Mouse (Mus musculus) spleen, postnatal 10 days (tissue): Measurements from ENCODE around the gene Sptssb.

Source experiments
- DNase-seq, 2 experiments: peaks; one replicate each; pipeline ENCODE4 v3.0.0; 2021 to 2022; ENCODE audit warnings: low spot score in 2 of 2

The Sptssb gene

DNA sequence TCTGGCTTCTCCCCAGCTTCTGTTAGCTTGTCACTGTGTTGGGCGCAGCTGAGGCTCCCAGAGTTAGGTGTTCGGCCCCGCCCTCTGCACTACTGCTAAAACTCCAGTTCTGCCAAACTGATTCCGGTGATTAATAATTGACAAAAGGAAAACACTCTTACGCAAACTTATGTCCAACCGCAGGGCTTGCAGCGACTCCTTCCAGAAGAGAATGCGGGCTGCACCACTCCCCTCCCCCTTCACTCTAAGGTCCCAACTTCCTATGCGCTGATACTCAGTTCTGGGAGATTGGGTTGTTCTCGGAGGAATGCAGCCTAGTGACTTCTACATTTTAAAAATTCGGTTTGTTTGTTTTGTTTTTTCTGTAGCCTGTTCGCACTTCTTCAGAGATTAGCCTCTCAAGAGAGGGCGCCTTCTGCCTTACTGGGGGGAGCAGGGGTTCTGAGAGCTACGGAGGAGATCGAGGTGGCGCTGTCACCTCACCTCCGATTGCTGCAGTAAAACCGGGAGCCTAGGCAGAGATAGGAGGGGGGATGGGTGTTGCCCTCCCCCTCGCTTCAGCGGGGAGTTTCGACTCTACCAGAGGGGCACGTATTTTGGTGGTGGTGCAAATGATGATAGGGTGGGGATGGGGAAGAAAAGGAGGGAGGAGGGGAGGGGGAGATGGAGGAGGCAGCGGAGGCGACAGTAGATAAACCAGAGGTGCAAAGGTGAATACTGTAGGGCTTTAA lies at the start of gene Sptssb:
Gene Sptssb (minus strand): TSS at position 83 of the 731 bp plus-strand sequence.
- DNase-seq, result no peak

DNA sequence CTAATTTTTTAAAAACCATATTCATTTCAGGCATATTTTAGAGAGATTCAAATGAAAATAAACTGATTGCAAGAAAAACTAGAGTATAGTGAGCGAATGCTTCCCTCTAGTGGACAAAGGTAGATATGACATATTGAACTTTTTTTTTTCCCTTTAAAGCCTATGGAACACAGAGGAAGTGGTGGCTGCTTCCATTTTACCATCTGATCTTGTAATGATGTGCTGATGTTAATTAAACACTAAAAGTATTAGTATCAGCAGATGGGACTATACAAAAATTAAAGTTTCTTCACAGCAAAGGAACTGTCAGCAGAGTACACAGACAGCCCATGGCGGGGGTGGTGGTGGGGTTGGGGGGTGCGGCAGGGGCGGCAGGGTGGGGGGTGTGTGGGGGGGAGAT lies 48.3 kb upstream of the Sptssb start:
- no peak for DNase-seq

DNA sequence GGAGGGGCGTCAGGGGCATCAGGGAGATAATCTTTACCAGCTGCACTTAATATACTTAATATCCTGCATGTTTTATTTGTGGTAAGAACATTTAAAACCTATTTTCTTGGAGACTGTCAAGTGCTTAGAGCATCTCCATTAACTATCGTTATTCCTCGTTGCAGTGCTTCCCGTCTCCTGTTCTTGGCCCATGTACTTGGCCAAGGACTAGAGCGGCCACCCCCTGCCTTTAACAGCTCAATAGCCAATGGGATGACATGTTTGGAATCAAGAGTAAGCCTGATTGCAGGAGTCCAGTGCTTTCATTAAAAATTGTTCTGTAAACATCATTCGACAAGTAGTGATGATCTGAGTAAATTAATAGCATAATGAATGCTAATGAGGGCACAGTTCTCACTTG lies 47.8 kb upstream of the Sptssb start:
- no peak for DNase-seq

DNA sequence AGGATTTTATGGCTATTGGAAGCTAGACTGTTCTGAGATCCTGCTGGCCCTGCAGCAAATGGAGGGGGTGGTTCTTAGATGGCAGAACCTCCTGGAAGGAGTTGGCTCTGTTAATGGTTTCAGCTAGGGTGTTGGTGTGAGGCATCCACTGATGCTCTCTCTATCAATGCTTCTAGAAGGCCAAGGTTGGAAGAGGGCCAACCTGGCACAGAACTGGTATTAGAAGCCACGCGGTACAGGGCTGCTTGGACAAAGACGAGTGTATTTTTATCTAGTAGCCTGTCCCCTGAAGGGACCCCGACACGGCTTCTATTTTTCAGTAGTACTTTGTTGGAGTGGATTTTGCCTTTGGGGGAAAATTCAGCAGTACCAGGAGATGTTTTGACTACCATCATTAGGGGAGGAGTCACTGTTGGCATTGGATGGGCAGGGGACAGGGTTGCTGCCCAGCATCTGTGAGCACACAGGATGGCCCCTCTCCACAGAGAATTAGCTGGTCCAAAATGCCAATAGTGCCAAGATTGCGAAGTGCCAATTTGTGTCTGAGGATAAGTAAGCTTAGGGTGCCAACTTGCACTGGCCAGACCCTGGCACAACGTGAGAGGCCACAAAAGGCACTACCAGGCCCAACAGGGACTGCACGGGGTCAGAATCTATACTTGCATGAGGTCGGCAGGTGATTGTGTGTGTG lies 43.2 kb upstream of the Sptssb start:
- DNase-seq, result no peak

DNA sequence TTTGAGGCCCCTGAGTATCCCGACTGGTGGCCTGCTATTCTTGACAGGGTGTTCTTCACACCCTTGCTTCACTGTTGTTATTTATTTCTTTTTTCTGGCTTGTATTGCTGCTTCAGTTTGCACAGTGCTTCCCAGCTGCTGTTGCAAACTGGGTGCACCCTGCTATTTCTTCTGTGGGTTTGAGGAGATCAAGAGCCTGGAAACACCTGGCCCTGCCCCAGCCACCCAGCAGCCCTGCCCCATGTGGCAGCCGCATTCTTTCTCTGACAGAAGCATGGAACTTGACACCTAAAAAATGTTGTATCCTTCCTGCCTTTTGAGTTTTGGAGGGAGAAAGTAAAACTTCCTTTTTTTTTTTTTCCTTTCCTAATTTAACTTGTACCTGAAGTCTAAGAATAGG lies 42.6 kb upstream of the Sptssb start:
- no peak for DNase-seq

DNA sequence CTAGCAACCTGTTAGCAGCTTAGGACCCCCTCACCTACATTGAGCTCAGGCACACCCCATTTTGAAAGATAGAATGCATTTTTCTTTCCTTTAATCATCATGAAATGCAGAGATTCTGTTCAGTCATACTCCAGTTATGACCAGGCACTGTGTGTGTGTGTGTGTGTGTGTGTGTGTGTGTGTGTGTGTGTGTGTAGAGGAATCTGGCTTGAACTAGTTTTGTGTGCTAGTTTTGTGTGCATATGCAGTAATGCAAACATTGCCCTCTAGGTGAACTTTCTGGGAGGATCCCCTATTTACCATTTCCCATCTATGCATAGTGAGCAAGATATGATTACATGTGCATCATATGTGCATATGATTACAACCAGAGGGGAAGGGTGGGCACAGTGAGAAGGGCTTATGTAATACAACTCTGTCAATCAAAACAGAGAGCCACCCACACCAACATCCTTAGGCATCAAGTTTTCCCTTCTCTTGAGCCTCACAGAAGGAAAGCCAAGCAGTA lies 42.2 kb upstream of the Sptssb start:
- DNase-seq, result no peak

DNA sequence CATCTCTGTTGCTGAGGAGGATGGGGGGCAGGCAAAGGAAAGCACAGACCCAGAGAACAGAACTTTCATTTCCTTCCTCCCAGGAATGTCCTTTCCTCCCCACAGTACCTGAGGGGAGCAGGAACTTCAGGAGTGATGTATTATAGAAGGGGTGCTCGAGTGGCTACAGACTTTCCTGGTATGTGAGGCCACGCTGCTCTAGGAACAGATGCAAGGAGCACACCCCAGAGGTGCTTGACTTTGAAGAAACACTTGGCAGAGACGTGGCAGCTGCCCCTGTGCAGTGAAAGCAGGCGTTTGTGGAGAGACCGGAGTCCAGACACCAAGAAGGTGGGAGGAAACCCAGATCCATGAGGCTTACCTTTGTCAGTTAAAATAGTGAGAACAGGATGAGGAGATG lies 40.6 kb upstream of the Sptssb start:
- no peak for DNase-seq

DNA sequence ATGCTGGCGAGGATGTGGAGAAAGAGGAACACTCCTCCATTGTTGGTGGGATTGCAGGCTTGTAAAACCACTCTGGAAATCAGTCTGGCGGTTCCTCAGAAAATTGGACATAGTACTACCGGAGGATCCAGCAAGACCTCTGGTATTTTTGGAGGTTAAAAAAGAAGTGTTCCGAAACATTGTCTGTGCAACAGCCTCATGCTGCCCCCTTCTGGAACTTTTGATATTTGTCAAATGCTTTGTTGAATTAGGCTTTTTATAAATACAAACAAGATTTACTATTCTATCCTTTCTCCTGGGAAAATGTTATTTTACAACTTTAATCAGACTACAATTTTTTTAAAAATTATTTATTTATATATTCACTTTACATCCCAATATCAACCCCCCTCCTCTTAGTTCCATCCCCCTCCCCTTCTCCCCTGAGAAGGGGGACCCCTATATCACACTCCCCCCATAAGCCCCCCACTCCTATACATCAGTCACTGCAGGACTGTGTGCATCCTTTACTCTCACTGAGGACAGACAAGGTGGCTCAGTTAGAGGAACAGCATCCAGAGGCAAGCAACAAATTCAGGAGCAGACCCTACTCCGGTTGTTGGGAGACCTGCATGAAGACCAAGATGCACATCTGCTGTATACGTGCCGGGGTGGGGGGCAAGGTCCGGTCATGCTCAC lies 38.3 kb upstream of the Sptssb start:
- no peak for DNase-seq

DNA sequence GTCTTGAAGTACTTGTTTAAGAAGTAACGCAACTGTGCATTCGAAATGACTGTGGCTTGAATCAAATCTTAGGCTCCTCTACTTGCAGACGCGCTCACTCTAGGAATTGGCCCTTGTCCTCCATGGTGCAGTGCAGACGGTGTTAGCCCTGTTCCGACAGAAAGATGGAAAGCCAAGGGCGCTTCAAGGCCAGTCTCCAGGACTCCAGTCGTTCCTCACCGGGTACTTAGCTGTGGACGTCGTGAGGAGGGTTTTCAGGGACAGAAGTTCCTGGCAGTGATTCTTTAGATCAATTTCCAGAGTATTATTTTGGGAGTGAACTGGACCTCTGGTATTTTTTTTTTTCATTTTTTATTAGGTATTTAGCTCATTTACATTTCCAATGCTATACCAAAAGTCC lies 35.8 kb upstream of the Sptssb start:
- DNase-seq, result no peak

DNA sequence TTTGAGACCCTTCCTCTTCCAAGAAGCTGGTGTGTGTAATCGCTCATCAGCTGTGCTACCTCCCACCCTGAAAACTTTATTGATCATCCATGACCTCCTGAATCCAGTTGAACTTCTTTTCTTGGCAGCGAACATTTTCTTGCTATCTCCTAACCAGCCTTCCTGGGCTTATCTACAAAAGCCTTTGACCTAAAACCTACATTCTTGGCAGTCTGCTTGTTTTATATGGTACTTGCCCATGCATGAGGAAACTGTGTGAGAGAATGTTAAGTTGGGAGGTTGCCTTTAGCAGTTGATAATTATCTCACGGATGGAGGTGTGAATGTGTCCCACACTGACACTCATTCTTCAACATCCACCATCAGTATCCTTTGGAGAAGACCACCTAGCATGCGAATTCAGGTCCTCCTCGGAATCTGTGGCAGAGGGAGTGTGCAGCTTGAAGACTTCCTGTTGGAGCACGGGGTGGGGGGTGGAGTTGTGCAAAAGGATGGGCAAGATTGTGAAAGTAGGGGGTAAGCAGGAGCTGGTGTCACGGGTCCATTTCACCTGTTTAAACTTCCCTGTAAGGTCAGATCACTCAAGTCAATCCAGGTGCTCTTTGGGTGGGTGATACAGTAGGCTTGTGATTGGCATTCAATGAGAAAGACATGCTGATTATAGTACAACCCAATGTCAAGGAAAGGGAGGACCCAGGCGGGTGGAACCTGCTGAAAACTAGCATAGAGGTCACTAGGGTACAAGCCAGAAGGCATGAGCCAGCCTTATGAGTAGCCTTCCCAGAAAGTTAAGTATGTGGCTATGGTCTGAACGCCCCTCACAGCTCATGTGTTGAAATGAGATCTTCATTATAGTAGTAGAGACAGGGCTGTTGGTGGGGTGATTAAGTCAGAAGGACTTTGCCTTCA lies 32.7 kb upstream of the Sptssb start:
- DNase-seq, result no peak

DNA sequence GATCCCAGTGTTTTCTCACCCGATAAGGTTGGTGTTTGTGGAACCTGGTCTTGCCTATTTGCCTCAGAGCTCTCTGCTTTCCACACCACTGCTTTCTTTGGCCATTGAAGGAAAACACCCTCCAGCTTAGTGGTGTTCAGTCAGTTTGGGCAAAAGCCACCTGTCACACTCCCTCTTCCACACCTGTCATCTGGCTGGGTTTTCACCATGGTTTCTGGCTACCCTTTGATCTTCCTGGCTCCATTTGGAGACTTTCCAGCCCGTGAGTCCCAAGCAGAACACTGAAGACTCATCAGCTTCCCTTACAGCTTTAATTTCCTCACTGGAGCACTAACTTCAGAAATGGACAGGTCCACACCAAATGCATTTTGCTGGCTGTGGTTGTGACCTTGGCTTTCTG lies 26.1 kb upstream of the Sptssb start:
- no peak for DNase-seq

DNA sequence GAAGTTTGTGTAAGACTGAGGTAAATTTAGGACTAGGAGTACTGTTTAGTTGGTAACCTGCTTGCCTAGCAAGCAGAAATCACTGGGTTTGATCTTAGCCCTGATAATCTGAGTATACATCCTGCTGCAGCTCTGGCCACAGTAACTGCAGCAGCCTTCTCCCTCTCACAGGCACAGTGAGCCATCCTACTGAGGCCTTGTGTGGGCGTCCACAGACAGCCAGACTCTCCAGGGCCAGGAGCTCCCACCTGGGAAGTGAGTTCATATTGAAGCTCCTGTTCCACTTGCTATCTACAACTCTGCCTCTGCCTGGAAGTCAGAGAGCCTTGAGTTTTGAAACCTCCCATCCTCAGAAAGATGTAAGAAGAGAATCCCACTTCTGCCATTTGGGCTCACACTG lies 24.0 kb upstream of the Sptssb start:
- no peak for DNase-seq

DNA sequence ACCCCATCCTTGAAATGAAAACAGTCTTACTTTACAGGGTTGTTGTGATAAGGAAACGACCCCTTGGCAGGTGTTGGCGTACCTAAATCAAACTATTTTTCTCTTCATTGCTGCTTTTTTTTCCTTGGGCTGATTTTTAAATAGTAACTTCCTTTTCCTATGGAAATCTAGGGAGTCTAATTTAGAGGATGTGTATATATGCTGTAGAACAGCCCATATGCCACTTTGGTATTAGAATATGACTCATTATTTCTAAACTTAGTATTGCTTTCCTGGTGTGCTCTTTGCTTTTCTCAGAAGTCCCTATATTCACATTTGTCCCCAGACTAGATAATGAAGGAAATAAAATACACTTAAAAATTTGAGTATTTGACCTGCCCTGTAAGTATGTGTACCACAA lies 17.8 kb upstream of the Sptssb start:
- DNase-seq, result no peak

DNA sequence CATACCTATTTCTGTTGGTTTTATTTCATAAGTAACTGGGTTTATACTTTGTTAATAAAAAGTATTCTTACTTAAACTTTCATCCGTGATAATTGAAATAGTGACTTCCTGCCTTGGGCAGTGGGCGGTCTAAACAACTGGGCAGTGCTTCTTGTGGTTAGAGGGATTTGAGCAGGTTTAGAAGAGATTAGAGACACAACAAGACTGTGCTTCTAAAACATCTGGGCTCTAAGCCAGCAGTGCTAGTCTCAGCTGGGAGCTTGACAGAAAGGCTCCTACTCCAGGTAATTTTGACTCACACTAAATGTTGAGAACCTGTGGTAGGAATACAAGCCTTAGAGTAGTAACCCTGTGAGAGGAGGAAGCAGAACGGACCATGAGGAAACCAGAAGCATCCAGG lies 15.0 kb upstream of the Sptssb start:
- DNase-seq, result no peak

DNA sequence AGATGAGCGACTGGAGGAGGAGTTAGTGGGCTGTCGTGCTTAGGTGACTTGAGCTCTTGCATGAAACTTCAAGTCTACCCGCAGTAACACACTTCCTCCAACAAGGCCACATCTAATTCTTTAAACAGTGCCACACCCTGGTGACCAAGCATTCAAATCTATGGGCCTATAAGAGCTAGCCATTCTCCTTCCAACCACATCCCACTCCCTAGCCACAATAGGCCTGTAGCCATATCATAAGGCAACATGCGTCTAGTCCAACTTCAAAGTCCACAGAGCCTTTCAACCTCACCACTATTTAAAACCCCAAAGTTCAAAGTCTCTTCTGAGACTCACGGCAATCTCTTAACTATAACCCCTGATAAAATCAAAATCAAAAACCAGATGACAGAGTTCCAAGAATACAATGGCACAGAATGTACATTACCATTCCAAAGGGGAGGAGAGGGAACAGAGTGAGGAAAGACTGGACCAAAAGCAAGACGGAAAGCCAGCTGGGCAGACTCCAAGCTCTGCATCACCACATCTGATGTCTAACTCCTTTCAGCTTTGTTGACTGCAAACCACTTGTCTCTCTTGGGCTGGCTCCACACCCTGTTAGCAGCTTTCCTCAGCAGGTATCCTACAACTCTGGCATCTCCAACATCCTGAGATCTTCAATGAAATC lies 13.1 kb upstream of the Sptssb start:
- DNase-seq, result no peak

DNA sequence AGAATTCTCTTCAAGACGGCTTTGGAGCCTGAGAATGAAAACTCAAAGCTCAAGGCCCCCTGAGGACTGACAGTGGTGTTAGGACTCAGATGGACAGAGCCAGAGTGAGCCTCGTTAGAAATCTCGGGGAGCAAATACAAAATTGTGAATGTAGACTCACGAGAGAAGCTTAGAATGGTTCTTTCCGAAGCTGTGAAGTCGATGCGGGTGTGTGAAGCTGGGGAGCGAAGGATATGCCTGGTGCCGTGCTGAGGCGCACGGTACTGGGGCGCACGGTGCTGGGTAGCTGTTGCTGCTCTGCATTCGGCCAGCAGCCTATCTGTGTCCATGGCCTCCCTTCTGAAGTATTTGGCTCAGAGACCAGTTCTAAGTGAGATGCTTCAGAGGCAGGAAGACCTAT lies 11.4 kb upstream of the Sptssb start:
- no peak for DNase-seq

DNA sequence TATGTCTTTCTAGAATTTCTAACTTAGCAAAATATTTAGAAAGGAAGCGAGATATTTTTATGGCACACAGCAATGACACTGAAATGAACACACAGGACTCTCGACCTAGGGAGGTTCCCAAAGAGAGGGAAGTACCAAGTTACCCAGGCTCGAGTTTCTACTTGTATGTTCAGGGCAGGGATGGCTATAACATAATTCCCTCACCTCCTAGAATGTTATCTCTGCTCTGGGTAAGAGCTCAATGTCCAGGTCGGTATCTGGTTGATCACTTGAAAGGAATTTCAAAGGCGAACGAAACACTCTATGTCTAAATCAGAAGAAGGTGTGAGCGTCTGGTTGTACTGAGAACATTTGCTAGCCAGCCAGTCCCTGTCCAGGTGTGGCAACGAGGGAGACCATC lies 10.0 kb upstream of the Sptssb start:
- no peak for DNase-seq

DNA sequence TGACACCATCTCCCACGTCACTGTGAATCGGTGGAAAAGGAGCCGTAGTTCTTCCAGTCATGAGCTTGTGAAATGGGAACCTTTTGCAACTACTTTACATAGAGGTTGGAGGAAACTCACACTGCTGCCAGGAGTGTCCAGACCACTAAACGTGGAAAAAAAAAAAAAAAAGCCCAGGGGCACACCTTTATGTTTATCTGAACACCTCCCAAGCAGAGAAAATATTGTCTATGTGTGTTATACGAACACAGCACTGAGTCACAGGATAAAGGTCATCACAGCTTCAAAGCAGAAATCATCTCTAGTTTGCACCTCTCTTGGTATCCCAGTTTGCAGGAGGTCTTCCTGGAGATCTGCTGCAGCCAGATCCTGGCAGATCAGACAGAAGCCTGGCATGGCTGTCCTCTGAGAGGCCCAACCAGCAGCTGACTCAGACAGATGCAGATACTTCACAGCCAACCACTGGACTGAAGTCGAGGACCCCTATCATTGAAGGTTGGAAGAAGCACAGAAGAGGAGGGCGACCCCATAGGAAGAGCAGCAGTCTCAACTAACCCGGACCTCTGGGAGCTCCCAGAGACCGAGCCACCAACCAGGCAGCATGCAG lies 2.2 kb upstream of the Sptssb start:
- DNase-seq, result no peak

DNA sequence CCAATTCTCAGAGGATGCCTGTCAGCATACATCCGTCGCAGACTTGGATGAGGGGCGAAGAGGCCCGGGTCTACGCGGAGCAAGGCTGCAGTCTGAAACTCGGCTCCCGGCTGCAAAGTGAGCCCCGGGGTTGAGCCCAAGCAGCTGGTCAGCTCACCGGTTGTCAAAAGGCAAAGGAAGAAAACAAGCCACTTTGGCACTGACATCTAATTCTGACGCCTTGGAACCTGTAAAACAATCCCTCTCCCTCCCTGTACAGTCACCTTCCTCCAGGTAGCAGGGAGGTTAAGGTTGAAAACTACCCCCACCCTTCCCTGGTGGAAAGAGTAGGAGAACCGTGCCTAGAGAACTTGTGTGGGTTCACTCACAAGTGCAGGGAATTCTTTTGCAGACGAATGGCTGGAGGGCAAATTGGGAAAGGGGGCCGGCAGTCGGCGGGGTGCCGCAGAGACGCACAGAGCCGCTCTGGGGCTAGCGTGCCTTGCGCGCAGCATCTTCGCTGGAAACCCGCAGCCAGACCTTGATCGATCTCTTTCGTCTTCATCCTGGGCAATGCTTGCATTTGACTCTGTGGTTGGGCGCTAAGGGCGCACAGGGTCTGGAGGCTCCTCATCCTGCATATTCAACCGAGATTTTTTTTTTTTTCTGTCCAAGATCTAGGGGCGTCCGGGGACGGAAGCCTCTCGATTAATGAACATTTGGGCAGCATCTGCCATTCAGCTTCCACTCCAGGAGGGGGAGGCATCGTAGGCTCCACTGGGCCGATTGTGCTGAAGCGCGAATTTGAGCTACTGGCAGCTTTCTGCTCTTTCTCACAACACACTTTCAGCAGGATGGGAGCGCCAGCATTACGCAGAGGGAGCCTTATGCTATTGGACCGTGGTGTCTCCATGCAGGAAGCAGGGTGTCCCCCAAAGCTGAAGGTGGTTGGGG lies 1.1 kb upstream of the Sptssb start:
- DNase-seq, result no peak

DNA sequence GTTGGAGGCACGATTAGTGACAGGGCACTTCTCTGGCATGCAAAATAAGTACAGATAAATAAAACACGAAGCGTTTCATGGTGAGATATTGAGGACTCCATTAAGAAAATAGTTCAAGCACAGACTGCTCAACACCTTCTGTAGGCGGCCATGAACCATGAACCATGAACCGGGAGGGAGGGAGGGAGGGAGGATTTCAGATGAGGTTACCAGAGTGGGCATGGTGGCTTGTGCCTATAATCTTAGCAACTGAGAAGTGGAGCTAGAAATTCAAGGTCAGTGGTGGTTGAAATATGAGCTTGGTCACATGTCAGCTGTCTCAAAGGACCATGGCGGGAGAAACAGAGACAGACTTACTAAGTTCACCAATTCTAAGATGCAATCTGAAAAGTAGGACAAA lies 20.3 kb downstream of the Sptssb start:
- no peak for DNase-seq
